Mouse (Mus musculus): Measurements from ENCODE around the gene Plpp1.

DNA sequence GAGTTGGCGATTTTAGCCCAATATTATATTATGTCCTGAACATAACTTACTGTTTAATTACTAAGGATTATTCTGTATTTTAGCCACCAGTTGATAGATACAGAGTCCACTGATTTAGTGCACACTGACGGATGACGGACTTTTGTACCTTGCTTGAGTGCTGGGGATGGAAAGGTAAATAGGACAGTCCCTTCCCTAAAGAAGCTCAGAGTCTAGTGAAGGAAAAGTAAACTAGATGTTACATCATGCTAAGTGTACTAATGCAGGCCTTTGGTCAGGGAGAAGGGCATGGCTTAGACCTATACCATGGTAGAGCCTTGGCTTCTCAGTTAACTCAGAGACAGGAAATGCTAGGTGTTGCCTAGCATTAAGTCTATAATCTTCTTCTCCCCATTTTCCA lies 4.9 kb downstream of the Plpp1 start:
- no peak for TF ChIP-seq POLR2A (IDR thresholded peaks at IDR 0.05; ENCODE audit: low read depth, low read length)
- TF ChIP-seq CTCF (conservative IDR thresholded peaks at IDR 0.05; ENCODE audit: insufficient read depth, insufficient read length, low read depth, low read length): no peak
